Mouse (Mus musculus): ENCODE data around the gene Ehmt1. TPM values are rescaled to one million over a fixed set of nuclear protein-coding genes. Genes with fewer than 3 reads are reported as not detected.
A peak's percentile ranks its signal among the peaks of the same experiment; 100 is the strongest.

Ehmt1 gene
- polyA plus RNA-seq, 1 experiment from 2014 or later: 97.6 TPM

GRCm38 (mm10) chr2:24888895-24889294 is 30.5 kb downstream of the Ehmt1 start:
- 81% methylated on average over 5 of the region's 5 CpGs for WGBS
- Histone ChIP-seq H3K4me2 (ENCODE audit: low read depth, severe bottlenecking) (no peak overlapping the region), H3K27me3 (ENCODE audit: control insufficient read depth, insufficient read depth, low read length) (no peaks in the 10 kb centered on the region), H3K9ac (ENCODE audit: low read length) (no peak overlapping the region), H3K9me3 (ENCODE audit: control insufficient read depth, low read length) (no peaks in the 10 kb centered on the region), H3K36me3 (ENCODE audit: control insufficient read depth, insufficient read depth, low read length) (peaks cover 14% of the 10 kb centered on the region; the same call in 1 of the 2 replicates), H3K4me1 (ENCODE audit: control insufficient read depth, insufficient read depth, low read length) (no peaks in the 10 kb centered on the region), H3K27ac (replicated peaks; ENCODE audit: low read depth, low read length) (no peak overlapping the region), H3K4me3 (ENCODE audit: low read depth, low read length) (no peak overlapping the region)
- no peak for ATAC-seq (ENCODE audit: insufficient number of reproducible peaks, low FRiP score, low TSS enrichment, low read depth)
- no peak for DNase-seq (ENCODE audit: low spot score)

GRCm38 (mm10) chr2:24880686-24881085 is 38.7 kb downstream of the Ehmt1 start:
- WGBS: 92% methylated on average over 2 of the region's 2 CpGs
- peaks cover 17% of the 10 kb centered on the region for H3K36me3 ChIP-seq (ENCODE audit: control insufficient read depth, insufficient read depth, low read length)
- H3K4me1 ChIP-seq (ENCODE audit: control insufficient read depth, insufficient read depth, low read length): no peaks in the 10 kb centered on the region
- H3K9ac ChIP-seq (ENCODE audit: low read length): no peak overlapping the region
- H3K4me2 ChIP-seq (ENCODE audit: low read depth, severe bottlenecking): no peak overlapping the region
- H3K27ac ChIP-seq (replicated peaks; ENCODE audit: low read depth, low read length): no peak overlapping the region
- H3K9me3 ChIP-seq (ENCODE audit: control insufficient read depth, low read length): no peaks in the 10 kb centered on the region
- H3K4me3 ChIP-seq (ENCODE audit: low read depth, low read length): no peak overlapping the region
- no peaks in the 10 kb centered on the region for H3K27me3 ChIP-seq (ENCODE audit: control insufficient read depth, insufficient read depth, low read length)
- ATAC-seq (ENCODE audit: insufficient number of reproducible peaks, low FRiP score, low TSS enrichment, low read depth): no peak
- DNase-seq (ENCODE audit: low spot score): no peak

GRCm38 (mm10) chr2:24870952-24871351 is 48.5 kb downstream of the Ehmt1 start:
- no peaks in the 10 kb centered on the region for H3K9me3 ChIP-seq (ENCODE audit: control insufficient read depth, low read length)
- H3K4me2 ChIP-seq (ENCODE audit: low read depth, severe bottlenecking): no peak overlapping the region
- DNase-seq (ENCODE audit: low spot score) (no peak), ATAC-seq (ENCODE audit: insufficient number of reproducible peaks, low FRiP score, low TSS enrichment, low read depth) (no peak)
- no peak overlapping the region for H3K9ac ChIP-seq (ENCODE audit: low read length)
- peaks cover 2% of the 10 kb centered on the region; the same call in 1 of the 2 replicates for H3K36me3 ChIP-seq (ENCODE audit: control insufficient read depth, insufficient read depth, low read length)
- H3K27ac ChIP-seq (replicated peaks; ENCODE audit: low read depth, low read length): no peak overlapping the region
- no peaks in the 10 kb centered on the region for H3K4me1 ChIP-seq (ENCODE audit: control insufficient read depth, insufficient read depth, low read length)
- no peak overlapping the region for H3K4me3 ChIP-seq (ENCODE audit: low read depth, low read length)
- 97% methylated on average over 1 of the region's 1 CpGs for WGBS
- no peaks in the 10 kb centered on the region for H3K27me3 ChIP-seq (ENCODE audit: control insufficient read depth, insufficient read depth, low read length)

DNA sequence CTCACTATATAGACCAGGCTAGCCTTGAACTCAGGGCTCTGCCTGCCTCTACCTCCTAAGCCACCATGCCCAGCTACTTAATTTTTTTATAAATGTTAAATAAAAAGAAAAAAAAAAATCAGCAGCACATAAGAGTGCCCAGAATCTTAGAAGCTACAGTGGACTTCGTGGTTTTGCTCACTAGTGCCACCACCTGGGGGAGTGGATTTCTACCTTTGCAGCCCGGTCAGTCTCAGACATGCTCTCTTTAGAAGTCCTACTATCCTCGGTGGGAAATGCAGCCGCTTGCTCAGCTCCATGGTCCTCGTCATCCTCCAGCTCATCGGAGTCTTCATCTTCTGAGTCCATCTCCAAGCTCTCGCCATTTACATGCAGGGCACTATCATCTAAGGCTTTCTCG is 56.4 kb downstream of the Ehmt1 start:
- Histone ChIP-seq H3K9me3 (ENCODE audit: control insufficient read depth, low read length) (no peaks in the 10 kb centered on the region), H3K4me1 (ENCODE audit: control insufficient read depth, insufficient read depth, low read length) (no peaks in the 10 kb centered on the region), H3K4me3 (ENCODE audit: low read depth, low read length) (no peak overlapping the region), H3K27ac (replicated peaks; ENCODE audit: low read depth, low read length) (no peak overlapping the region), H3K36me3 (ENCODE audit: control insufficient read depth, insufficient read depth, low read length) (peaks cover 19% of the 10 kb centered on the region), H3K9ac (ENCODE audit: low read length) (no peak overlapping the region), H3K4me2 (ENCODE audit: low read depth, severe bottlenecking) (no peak overlapping the region), H3K27me3 (ENCODE audit: control insufficient read depth, insufficient read depth, low read length) (no peaks in the 10 kb centered on the region)
- ATAC-seq (ENCODE audit: insufficient number of reproducible peaks, low FRiP score, low TSS enrichment, low read depth) (no peak), DNase-seq (ENCODE audit: low spot score) (peak; percentile 27)
- 91% methylated on average over 8 of the region's 8 CpGs for WGBS

- no peak overlapping the region for H3K4me2 ChIP-seq (ENCODE audit: low read depth, severe bottlenecking)
- no peak overlapping the region for H3K27ac ChIP-seq (replicated peaks; ENCODE audit: low read depth, low read length)
- no peaks in the 10 kb centered on the region for H3K9me3 ChIP-seq (ENCODE audit: control insufficient read depth, low read length)
- WGBS: 77% methylated on average over 5 of the region's 5 CpGs
- no peak for DNase-seq (ENCODE audit: low spot score)
- H3K27me3 ChIP-seq (ENCODE audit: control insufficient read depth, insufficient read depth, low read length): no peaks in the 10 kb centered on the region
- ATAC-seq (ENCODE audit: insufficient number of reproducible peaks, low FRiP score, low TSS enrichment, low read depth): no peak
- H3K36me3 ChIP-seq (ENCODE audit: control insufficient read depth, insufficient read depth, low read length): peaks cover 21% of the 10 kb centered on the region
- no peak overlapping the region for H3K4me3 ChIP-seq (ENCODE audit: low read depth, low read length)
- H3K9ac ChIP-seq (ENCODE audit: low read length): no peak overlapping the region
- no peaks in the 10 kb centered on the region for H3K4me1 ChIP-seq (ENCODE audit: control insufficient read depth, insufficient read depth, low read length)
These were observed 67.0 kb downstream of the Ehmt1 start for GRCm38 (mm10) chr2:24852408-24852807.

GRCm38 (mm10) chr2:24846557-24846956 is 72.9 kb downstream of the Ehmt1 start:
- H3K4me1 ChIP-seq (ENCODE audit: control insufficient read depth, insufficient read depth, low read length): no peaks in the 10 kb centered on the region
- H3K4me3 ChIP-seq (ENCODE audit: low read depth, low read length): no peak overlapping the region
- H3K4me2 ChIP-seq (ENCODE audit: low read depth, severe bottlenecking): no peak overlapping the region
- H3K27ac ChIP-seq (replicated peaks; ENCODE audit: low read depth, low read length): no peak overlapping the region
- no peak overlapping the region for H3K9ac ChIP-seq (ENCODE audit: low read length)
- ATAC-seq (ENCODE audit: insufficient number of reproducible peaks, low FRiP score, low TSS enrichment, low read depth) (no peak), DNase-seq (ENCODE audit: low spot score) (no peak)
- no peaks in the 10 kb centered on the region for H3K27me3 ChIP-seq (ENCODE audit: control insufficient read depth, insufficient read depth, low read length)
- H3K36me3 ChIP-seq (ENCODE audit: control insufficient read depth, insufficient read depth, low read length): peaks cover 5% of the 10 kb centered on the region
- WGBS: 83% methylated on average over 1 of the region's 1 CpGs
- no peaks in the 10 kb centered on the region for H3K9me3 ChIP-seq (ENCODE audit: control insufficient read depth, low read length)

GRCm38 (mm10) chr2:24845256-24845655 is 74.2 kb downstream of the Ehmt1 start:
- no peak for ATAC-seq (ENCODE audit: insufficient number of reproducible peaks, low FRiP score, low TSS enrichment, low read depth)
- DNase-seq (ENCODE audit: low spot score): no peak
- H3K27me3 ChIP-seq (ENCODE audit: control insufficient read depth, insufficient read depth, low read length): no peaks in the 10 kb centered on the region
- no peaks in the 10 kb centered on the region for H3K4me1 ChIP-seq (ENCODE audit: control insufficient read depth, insufficient read depth, low read length)
- H3K9ac ChIP-seq (ENCODE audit: low read length): no peak overlapping the region
- WGBS: 91% methylated on average over 1 of the region's 1 CpGs
- no peak overlapping the region for H3K27ac ChIP-seq (replicated peaks; ENCODE audit: low read depth, low read length)
- no peaks in the 10 kb centered on the region for H3K9me3 ChIP-seq (ENCODE audit: control insufficient read depth, low read length)
- H3K4me3 ChIP-seq (ENCODE audit: low read depth, low read length): no peak overlapping the region
- H3K36me3 ChIP-seq (ENCODE audit: control insufficient read depth, insufficient read depth, low read length): peaks cover 8% of the 10 kb centered on the region
- H3K4me2 ChIP-seq (ENCODE audit: low read depth, severe bottlenecking): no peak overlapping the region

DNA sequence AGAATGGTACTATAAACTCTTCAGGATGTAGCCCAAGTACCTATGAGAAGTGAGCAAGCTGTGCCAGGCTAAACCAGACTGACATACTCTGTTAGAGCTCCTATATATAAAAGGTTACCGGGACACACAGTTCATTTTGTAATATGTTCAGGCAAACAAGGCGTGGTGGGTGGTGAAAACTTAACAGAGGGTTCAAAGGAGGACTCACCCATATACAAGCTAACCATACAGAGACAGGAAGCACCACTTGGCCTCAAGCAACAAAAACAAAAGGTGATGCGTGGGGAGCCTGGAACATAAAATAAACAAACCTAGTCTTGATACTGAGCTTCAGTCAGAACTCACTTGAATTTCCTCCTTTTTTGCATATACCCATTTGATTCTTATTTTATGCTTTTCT is 88.8 kb downstream of the Ehmt1 start:
- ATAC-seq (ENCODE audit: insufficient number of reproducible peaks, low FRiP score, low TSS enrichment, low read depth): no peak
- no peak overlapping the region for H3K4me2 ChIP-seq (ENCODE audit: low read depth, severe bottlenecking)
- no peak overlapping the region for H3K27ac ChIP-seq (replicated peaks; ENCODE audit: low read depth, low read length)
- 82% methylated on average over 3 of the region's 3 CpGs for WGBS
- no peaks in the 10 kb centered on the region for H3K27me3 ChIP-seq (ENCODE audit: control insufficient read depth, insufficient read depth, low read length)
- H3K4me3 ChIP-seq (ENCODE audit: low read depth, low read length): no peak overlapping the region
- H3K9ac ChIP-seq (ENCODE audit: low read length): no peak overlapping the region
- H3K36me3 ChIP-seq (ENCODE audit: control insufficient read depth, insufficient read depth, low read length): peaks cover 11% of the 10 kb centered on the region
- DNase-seq (ENCODE audit: low spot score): no peak
- H3K9me3 ChIP-seq (ENCODE audit: control insufficient read depth, low read length): no peaks in the 10 kb centered on the region
- no peaks in the 10 kb centered on the region for H3K4me1 ChIP-seq (ENCODE audit: control insufficient read depth, insufficient read depth, low read length)

DNA sequence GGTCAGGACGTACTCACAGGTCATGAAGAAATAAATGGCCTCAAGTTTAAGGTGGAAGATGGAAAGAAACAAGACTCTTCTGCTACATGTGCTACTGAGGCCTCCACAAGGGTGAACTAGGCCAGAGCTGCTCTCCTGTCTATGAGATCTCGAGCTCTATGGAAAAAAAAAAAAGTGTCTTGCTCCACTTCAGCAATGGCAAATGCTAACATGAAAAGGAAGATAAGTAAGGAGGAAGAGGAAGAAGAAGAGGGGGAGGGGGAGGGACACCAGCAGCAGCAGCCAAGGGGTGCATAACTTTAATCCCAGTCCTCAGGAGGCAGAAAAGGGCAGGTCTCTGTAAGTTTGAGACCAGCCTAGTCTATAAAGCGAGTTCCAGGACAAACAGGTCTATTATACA is 109.7 kb downstream of the Ehmt1 start:
- WGBS: 88% methylated on average over 3 of the region's 3 CpGs
- ATAC-seq (ENCODE audit: insufficient number of reproducible peaks, low FRiP score, low TSS enrichment, low read depth) (no peak), DNase-seq (ENCODE audit: low spot score) (no peak)
- peaks cover 20% of the 10 kb centered on the region for H3K36me3 ChIP-seq (ENCODE audit: control insufficient read depth, insufficient read depth, low read length)
- no peak overlapping the region for H3K4me2 ChIP-seq (ENCODE audit: low read depth, severe bottlenecking)
- H3K9me3 ChIP-seq (ENCODE audit: control insufficient read depth, low read length): no peaks in the 10 kb centered on the region
- no peaks in the 10 kb centered on the region for H3K4me1 ChIP-seq (ENCODE audit: control insufficient read depth, insufficient read depth, low read length)
- no peak overlapping the region for H3K4me3 ChIP-seq (ENCODE audit: low read depth, low read length)
- no peak overlapping the region for H3K9ac ChIP-seq (ENCODE audit: low read length)
- H3K27ac ChIP-seq (replicated peaks; ENCODE audit: low read depth, low read length): no peak overlapping the region
- no peaks in the 10 kb centered on the region for H3K27me3 ChIP-seq (ENCODE audit: control insufficient read depth, insufficient read depth, low read length)
